Mouse (Mus musculus): ENCODE measurements at regions not wholly inside any gene's neighbourhood (a gene's known extent, or its start where the extent isn't known, plus 50 kb on each side); places are given as distances from the start of the nearest gene placed in this dataset.

GRCm38 (mm10) chr12:107092151-107092550 is 396.3 kb upstream of the 3110018I06Rik start:
- no peak for DNase-seq (ENCODE audit: low spot score in 2 of 2)

- DNase-seq (ENCODE audit: low spot score in 2 of 2) = no peak
These were observed 395.1 kb upstream of the 3110018I06Rik start for GRCm38 (mm10) chr12:107093326-107093725.

- no peak for DNase-seq (ENCODE audit: low spot score in 2 of 2)
These were observed 393.0 kb upstream of the 3110018I06Rik start for GRCm38 (mm10) chr12:107095409-107095808.

- DNase-seq (ENCODE audit: low spot score in 2 of 2) = no peak
These were observed 383.9 kb upstream of the 3110018I06Rik start for GRCm38 (mm10) chr12:107104570-107104969.

- DNase-seq (ENCODE audit: low spot score in 2 of 2) = no peak
These were observed 383.4 kb upstream of the 3110018I06Rik start for GRCm38 (mm10) chr12:107105017-107105416.

GRCm38 (mm10) chr12:107111908-107112770 is 376.3 kb upstream of the 3110018I06Rik start:
- DNase-seq (ENCODE audit: low spot score in 2 of 2) = no peak

GRCm38 (mm10) chr12:107118364-107118763 is 370.1 kb upstream of the 3110018I06Rik start:
- no peak for DNase-seq (ENCODE audit: low spot score in 2 of 2)

- no peak for DNase-seq (ENCODE audit: low spot score in 2 of 2)
These were observed 369.4 kb upstream of the 3110018I06Rik start for GRCm38 (mm10) chr12:107119076-107119475.

- no peak for DNase-seq (ENCODE audit: low spot score in 2 of 2)
These were observed 367.8 kb upstream of the 3110018I06Rik start for GRCm38 (mm10) chr12:107120486-107121186.

DNA sequence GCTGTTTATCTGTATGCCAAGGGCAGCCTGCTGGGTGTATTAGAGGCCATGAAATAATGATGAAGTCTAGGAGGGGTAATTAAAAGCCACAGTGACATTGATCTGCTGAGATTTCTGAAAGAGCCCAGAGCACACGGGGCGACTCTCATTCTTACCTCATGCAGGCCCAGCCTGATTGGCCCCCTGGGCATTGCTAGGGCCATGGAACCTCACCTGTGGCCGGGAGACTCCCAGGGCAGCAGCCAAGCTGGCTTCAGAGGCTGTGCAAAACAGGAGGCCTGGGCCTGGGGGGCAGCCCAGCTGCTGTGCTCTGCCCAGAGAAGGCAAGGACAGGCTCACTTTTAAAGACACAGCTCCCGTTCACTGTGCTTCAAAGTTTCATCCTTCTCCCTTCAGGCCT is 366.4 kb upstream of the 3110018I06Rik start:
- DNase-seq (ENCODE audit: low spot score in 2 of 2) = no peak

DNA sequence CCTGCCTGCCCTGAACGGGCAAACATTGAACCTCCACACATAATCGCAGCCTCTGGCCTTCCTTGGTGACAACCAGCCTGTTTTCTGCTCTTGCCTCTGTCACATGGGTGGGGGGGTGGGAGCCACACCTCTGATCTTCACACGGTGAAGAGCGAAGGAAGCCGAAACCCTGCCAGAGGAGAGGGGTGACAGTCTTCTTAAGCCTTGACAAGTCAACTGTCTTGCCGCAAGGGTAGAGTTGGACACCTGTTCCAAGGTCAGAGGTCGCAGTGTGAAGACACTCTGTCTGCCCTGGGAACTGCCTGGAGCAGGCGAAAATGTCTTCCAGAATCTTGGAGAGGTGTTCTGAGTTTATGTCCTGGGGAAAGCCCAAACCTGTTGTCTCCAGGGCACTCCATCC is 364.8 kb upstream of the 3110018I06Rik start:
- no peak for DNase-seq (ENCODE audit: low spot score in 2 of 2)

GRCm38 (mm10) chr12:107124263-107124885 is 364.1 kb upstream of the 3110018I06Rik start:
- no peak for DNase-seq (ENCODE audit: low spot score in 2 of 2)

GRCm38 (mm10) chr12:107125201-107125600 is 363.2 kb upstream of the 3110018I06Rik start:
- DNase-seq (ENCODE audit: low spot score in 2 of 2) = no peak

GRCm38 (mm10) chr12:107126056-107126455 is 362.4 kb upstream of the 3110018I06Rik start:
- DNase-seq (ENCODE audit: low spot score in 2 of 2) = no peak

DNA sequence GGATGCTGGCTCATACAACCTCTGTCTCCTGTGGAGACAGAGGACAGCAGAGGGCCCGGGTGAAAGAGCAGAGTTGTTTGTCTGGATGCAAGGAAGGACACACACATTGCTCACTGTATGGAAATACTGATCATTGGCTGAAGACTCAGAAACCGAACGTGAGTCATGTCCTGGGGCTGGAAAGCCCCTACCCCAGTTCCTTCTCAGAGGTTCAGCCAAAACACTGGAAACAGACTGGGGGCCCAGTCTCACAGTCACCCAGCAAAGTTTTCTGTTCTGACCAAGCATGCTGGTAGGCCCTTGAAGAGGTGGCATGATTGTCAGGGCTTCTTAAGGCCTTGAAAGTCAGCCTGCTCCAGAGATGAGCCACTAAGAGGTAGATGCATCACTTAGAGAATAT is 360.8 kb upstream of the 3110018I06Rik start:
- DNase-seq (ENCODE audit: low spot score in 2 of 2) = no peak

- DNase-seq (ENCODE audit: low spot score in 2 of 2) = no peak
These were observed 359.2 kb upstream of the 3110018I06Rik start for GRCm38 (mm10) chr12:107129232-107129631.

DNA sequence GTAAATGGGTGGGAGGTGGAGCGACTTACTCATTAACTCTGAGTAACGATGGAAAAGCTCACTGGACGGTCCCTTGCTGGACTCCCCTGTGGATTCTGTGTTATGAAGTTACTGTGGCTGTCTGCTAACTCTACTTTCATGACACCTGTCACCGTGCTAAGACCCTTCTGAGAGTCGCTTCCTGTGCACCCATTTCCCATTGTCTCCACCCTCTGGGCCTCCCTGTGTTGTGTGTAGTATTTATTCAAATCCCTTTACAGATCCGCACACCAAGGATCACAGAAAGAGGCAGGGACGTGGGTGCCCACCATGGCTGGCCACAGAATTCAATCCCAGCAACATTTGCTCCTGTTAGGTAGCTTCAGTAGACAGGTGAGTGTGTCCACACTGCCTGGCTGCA is 357.1 kb upstream of the 3110018I06Rik start:
- no peak for DNase-seq (ENCODE audit: low spot score in 2 of 2)

GRCm38 (mm10) chr12:107131841-107132240 is 356.6 kb upstream of the 3110018I06Rik start:
- no peak for DNase-seq (ENCODE audit: low spot score in 2 of 2)

DNA sequence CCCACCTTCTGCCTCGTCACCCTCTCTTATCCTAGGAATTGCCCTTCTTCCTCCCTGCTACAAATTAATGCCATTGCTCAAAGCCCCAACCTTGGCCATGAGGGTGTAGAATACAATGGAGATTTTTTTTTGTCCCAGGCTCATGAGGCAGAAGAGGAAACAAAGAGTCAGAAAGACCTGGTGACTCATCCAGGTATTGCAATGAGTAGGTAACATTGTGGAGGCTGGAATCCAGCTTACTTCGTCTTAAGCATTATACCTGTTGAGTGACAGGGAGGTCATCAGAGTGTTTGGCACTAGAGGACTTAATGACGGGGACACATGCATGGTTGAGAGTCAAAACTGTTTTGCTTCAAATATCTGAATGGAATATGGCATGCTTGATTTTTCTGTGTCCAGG is 355.9 kb upstream of the 3110018I06Rik start:
- DNase-seq (ENCODE audit: low spot score in 2 of 2) = no peak

DNA sequence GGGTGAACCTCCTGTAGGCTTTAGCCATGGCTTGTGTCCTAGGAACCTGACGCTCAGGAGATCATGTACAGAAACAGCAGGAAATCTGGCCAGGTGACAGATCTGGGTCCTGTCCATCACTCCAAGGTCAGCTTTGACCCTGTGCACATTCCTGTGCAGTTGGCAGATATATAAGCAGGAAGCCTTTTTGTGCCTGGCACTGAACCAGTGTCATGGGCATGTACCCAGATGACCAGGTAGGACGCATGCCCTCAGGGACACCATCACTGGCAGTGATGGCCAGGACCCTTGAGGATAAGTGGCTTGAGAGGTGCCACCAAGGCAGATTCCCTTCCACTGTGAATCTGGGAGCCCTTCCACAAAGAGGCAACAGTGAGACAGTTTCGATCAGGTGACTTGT is 354.1 kb upstream of the 3110018I06Rik start:
- DNase-seq (ENCODE audit: low spot score in 2 of 2) = no peak

DNA sequence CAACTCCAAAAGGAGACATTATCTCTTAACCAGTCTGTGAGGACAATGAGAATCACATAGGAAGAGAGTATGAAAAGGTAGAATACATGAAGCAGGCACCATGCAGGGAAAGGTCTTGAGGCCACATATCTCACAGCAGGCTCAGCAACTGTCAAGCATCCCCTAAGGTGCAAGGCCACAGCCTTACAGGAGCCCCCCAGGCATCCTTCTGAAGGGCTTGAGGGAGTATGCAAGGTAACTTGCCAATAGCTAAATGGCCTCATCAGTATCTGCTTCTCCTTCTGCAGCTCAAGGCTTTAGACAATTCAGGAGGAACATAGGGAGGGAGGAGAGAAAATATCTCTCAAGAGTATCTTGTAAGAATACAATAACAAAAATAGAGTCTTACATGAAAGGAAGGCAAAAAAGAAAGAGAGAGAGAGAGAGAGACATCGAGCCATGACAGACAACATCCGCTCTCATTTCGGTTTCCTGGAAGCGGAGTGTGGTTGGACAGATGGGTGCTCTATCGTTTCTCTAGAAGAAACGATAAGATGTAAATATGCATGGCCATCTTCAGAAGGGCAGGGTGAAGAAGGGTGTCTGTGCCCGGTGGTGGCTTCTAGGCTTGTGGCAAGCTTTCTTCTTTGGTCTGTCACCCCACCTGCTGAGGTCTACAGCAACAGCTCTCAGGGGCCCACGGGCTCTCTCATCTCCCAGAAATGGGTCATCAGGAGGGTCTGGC is 349.6 kb upstream of the 3110018I06Rik start:
- DNase-seq (ENCODE audit: low spot score in 2 of 2) = no peak

All from adrenal gland, adult 18-20 months (tissue).